ENCODE assay signal across 9 mouse cellular contexts in genomic region chr8:3211456-3211855, GRCm38 (mm10).
A peak's percentile ranks its signal among the peaks of the same experiment; 100 is the strongest.
DNase-seq lines count a peak whose midpoint lies in the region.
"Had no signal": no experiment of that assay in that cellular context is flagged by ENCODE, and none has a peak within 500 bp of the region (broad histone marks: within the 10 kb centered on the region; RNA-seq: fewer than 3 reads in every experiment).

No protein-coding gene starts in this region.

- intact Hi-C loops in heart, postnatal 25 days (cut with DNase I), result no loop called here

- DNase-seq in cerebellum, adult 11 months, result peak; percentile 17
- DNase-seq in cerebellum, postnatal 4 days (ENCODE audit: low spot score in 2 of 2), result no peak
- DNase-seq in ovary, adult 18-20 months (ENCODE audit: low spot score), result peak; percentile 61
- DNase-seq in ovary, postnatal 10 days (ENCODE audit: low spot score), result no peak
- DNase-seq in heart, postnatal 25 days (ENCODE audit: low spot score), result peak; percentile 43
- DNase-seq in thymus, postnatal 0 days (ENCODE audit: low spot score), result no peak
- no peak for DNase-seq in retina, embryonic 14.5 days (ENCODE audit: low spot score)
- DNase-seq in MN1 (ENCODE audit: low spot score), result no peak
- DNase-seq: B cell, adult 2 months had no signal

Comparison
In these comparisons a context has a peak if more than half of its experiments do, and no peak if none do; other contexts are left out.
1. DNase-seq: peak in cerebellum, adult 11 months (single experiment), ovary, adult 18-20 months (single experiment) and heart, postnatal 25 days (single experiment); none in cerebellum, postnatal 4 days (0 of 2), ovary, postnatal 10 days (single experiment), thymus, postnatal 0 days (single experiment), retina, embryonic 14.5 days (single experiment) and MN1 (single experiment).